Mouse (Mus musculus): ENCODE results near the gene Scyl2.

DNA sequence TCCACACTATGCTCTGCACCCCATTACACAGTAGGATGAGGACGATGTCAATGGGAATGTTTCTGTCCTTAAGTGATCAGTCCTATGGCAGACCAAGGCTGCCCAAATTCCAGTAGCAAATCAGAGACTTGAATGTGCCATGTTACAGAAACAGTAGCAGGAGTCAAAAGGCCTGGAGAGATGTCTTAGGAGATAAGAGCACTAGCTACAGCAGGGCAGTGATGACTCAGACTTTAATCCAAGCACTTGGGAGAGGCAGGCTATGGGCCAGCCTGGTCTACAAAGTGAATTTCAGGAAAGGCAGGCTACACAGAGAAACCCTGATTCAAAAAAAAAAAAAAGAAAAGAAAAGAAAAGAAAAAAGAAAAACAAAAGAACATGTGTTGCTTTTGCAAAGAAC, 6.6 kb downstream of the Scyl2 start:
- TF ChIP-seq EP300 (IDR thresholded peaks at IDR 0.05; ENCODE audit: low read depth), result no peak
- TF ChIP-seq CTCF (IDR thresholded peaks at IDR 0.05; ENCODE audit: low read depth), result no peak
